Mouse (Mus musculus) heart, embryonic 16.5 days (tissue): ENCODE data around the gene Gm20388. TPM values are rescaled to one million over a fixed set of nuclear protein-coding genes. Genes with fewer than 3 reads are reported as not detected.

Experiments
- ATAC-seq: fragments of 200-750 bp; cut with Nextera tagmentation; replicated peaks from 2 replicates; pipeline ENCODE4 v1.8.0; 2017; ENCODE audit warnings: moderate number of reproducible peaks; ENCODE audit not compliant: insufficient read depth, low FRiP score; ENCODE audit errors: extremely low read depth
- H3K27ac ChIP-seq: fragments of 300-500 bp; sonication (generic); 2 replicates; pipeline ENCODE4 v1.5.1; 2014; ENCODE audit warnings: mild to moderate bottlenecking, low read length, control low read depth, moderate library complexity
- H3K27me3 ChIP-seq: fragments of 300-500 bp; sonication (generic); 2 replicates; pipeline ENCODE4 v1.6.1; 2014; ENCODE audit warnings: low read length, mixed read lengths; ENCODE audit not compliant: control insufficient read depth, insufficient read depth
- H3K36me3 ChIP-seq: fragments of 300-500 bp; sonication (generic); 2 replicates; pipeline ENCODE4 v1.6.1; 2014; ENCODE audit not compliant: control insufficient read depth, insufficient read depth
- H3K4me1 ChIP-seq: fragments of 300-500 bp; sonication (generic); 2 replicates; pipeline ENCODE4 v1.6.1; 2014; ENCODE audit warnings: low read length, mixed read lengths; ENCODE audit not compliant: control insufficient read depth, insufficient read depth
- H3K4me2 ChIP-seq: fragments of 300-500 bp; sonication (generic); 2 replicates; pipeline ENCODE4 v1.6.1; 2014; ENCODE audit warnings: low read depth, mild to moderate bottlenecking, control low read depth, low read length
- H3K4me3 ChIP-seq: fragments of 300-500 bp; sonication (generic); 2 replicates; pipeline ENCODE4 v1.5.1; 2014; ENCODE audit warnings: mild to moderate bottlenecking, control low read depth, low read length
- H3K9ac ChIP-seq: fragments of 300-500 bp; sonication (generic); 2 replicates; pipeline ENCODE4 v1.6.1; 2014; ENCODE audit warnings: low read length, control low read depth
- H3K9me3 ChIP-seq: fragments of 300-500 bp; sonication (generic); replicated peaks from 2 replicates; pipeline ENCODE4 v1.6.1; 2016; ENCODE audit warnings: low read length; ENCODE audit not compliant: control insufficient read depth
- WGBS: fragments of 180-500 bp; shearing (Covaris S2); extraction: QIAGEN DNeasy Blood & Tissue Kit; methylation state at CpG from one replicate; pipeline ENCODE4 v1.1.7; 2014; 5-methylcytosine and 5-hydroxymethylcytosine counted together
- polyA plus RNA-seq: library from polyadenylated mRNA; unstranded; fragments of >200 nt; fragmentation: Nextera tagmentation; extraction: Ambion mirVana; gene quantifications from 2 replicates; pipeline ENCODE4 v1.2.1, GENCODE M21; 2015

Gene Gm20388
- polyA plus RNA-seq, 1 experiment from 2014 or later, result 4.5 TPM

DNA sequence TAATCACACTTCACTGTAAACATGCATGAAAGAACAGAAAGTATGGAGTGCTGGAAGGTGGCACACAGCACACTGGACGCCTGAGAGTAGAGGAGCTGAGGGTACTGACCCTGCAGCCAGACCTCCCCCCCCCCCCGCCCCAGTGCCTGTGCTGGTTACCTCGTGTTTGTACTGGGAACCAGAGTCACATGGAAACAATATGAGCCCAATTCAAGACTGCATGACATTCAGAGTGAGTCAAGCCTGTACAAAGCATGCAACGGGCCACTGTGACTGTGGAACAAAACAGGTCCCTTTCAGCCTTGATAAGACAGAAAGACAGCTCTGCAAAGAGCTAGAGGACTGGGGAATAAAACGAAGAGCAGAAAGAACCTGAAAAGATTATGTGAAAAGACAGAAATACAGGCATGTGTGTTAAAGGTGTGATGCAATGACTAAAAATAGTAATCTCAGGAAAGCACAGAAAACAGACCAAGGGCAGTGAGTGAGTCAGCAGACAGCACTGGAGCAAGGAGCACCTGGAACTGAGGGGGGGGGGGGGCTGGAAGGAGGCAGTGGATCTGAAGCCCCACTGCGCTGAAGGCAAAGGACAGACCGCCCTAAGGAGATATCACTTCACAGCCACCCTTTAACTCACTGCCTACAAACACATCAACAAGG, 3012.9 kb downstream of the Gm20388 start:
- Histone ChIP-seq H3K4me1 (peaks cover 80% of the 10 kb centered on the region), H3K9ac (peak overlapping the region; percentile 48; the same call in 1 of the 2 replicates)

DNA sequence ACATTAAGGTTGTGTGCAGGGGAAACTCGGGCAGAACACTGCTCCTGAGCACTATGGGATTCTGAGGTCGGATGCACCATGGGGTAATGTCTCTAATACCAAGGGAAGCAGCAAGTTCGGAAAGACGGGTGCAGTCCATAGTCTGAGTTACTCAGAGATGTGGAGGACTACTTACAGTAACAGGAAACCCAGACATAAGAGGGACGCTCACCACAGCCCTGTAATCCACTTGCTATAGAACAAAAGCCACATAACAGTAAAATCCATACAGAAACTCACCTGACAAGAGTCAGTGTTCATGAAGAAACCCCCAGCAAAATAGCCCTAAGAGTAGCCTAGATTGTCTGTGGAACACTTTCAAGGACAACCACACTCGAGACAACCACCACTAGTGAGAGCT, 3013.4 kb downstream of the Gm20388 start:
- Histone ChIP-seq H3K9ac (peak overlapping the region; percentile 48; the same call in 1 of the 2 replicates), H3K9me3 (no peaks in the 10 kb centered on the region), H3K36me3 (no peaks in the 10 kb centered on the region), H3K27me3 (no peaks in the 10 kb centered on the region), H3K4me3 (no peak overlapping the region), H3K4me2 (peak overlapping the region; percentile 25), H3K27ac (peak overlapping the region; percentile 70), H3K4me1 (peaks cover 79% of the 10 kb centered on the region)
- whole genome bisulfite sequencing, result 40% methylated on average over 6 of the region's 6 CpGs
- ATAC-seq, result no peak

More for the DNA sequence above, 3012.9 kb downstream of the Gm20388 start:
- H3K9me3 ChIP-seq, result no peaks in the 10 kb centered on the region
- H3K27ac ChIP-seq, result peak overlapping the region; percentile 70
- ATAC-seq, result peak; percentile 43; the same call in 1 of the 2 replicates
- no peak overlapping the region for H3K4me3 ChIP-seq
- no peaks in the 10 kb centered on the region for H3K36me3 ChIP-seq
- H3K27me3 ChIP-seq, result no peaks in the 10 kb centered on the region
- peak overlapping the region; percentile 25 for H3K4me2 ChIP-seq
- WGBS, result 30% methylated on average over 7 of the region's 7 CpGs

DNA sequence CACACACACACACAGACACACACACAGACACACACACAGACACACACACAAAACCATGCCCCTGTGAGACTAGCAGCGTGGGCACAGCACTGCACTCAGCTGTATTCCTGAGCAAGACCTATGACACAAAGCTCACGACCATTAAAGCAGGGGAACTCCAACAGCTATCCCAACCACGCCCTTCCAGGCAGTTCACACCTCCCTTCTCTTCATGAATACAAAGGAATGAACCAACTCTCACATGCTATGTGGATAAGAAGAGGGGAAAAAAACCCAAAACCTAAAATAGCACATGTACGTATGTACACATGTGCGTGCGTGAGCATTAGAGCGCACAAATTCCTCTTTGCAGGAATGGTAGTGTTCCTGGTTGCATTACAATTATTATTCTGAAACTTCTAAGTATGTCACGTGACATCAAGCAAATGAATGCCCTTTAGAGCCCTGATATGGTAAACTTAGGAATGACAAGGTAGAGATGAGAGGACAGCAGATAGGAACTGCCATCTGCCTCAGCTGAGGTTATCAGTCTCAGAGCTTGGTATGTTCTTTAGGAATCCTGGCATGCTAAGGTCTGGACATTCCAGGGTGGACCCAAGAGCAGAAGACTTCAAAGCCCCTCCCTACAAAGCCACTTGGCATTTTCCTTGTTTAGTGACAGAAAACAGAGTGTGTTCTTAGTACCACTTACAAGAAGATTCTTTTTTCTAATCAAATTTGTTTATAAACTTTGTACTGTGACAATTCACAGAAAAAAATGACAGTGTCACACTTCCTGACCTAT, 3015.5 kb downstream of the Gm20388 start:
- H3K9me3 ChIP-seq, result no peaks in the 10 kb centered on the region
- WGBS, result 73% methylated on average over 8 of the region's 8 CpGs
- H3K27ac ChIP-seq, result no peak overlapping the region
- peaks cover 73% of the 10 kb centered on the region for H3K4me1 ChIP-seq
- H3K27me3 ChIP-seq, result no peaks in the 10 kb centered on the region
- H3K9ac ChIP-seq, result no peak overlapping the region
- H3K4me3 ChIP-seq, result no peak overlapping the region
- H3K36me3 ChIP-seq, result no peaks in the 10 kb centered on the region
- no peak overlapping the region for H3K4me2 ChIP-seq
- no peak for ATAC-seq

DNA sequence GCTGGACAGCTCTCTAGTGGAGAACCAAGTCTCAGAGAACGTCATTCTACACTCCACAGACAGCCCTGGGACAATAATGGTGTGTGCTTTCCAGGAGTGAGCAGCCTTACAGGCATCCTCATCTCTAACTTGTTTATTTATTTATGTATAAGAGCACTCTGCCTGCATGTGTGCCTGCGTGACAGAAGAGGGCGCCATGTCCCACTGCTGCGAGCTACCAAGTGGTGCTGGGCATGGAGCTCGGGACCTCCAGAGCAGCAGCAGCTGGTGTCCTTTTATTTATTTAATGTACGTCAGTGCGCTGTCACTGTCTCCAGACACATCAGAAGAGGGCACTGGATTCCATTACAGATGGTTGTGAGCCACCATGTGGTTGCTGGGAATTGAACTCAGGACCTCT, 3016.1 kb downstream of the Gm20388 start:
- no peak for ATAC-seq
- Histone ChIP-seq H3K4me2 (no peak overlapping the region), H3K4me1 (peaks cover 72% of the 10 kb centered on the region), H3K9ac (no peak overlapping the region), H3K9me3 (no peaks in the 10 kb centered on the region), H3K36me3 (no peaks in the 10 kb centered on the region), H3K4me3 (no peak overlapping the region), H3K27ac (no peak overlapping the region), H3K27me3 (no peaks in the 10 kb centered on the region)
- 82% methylated on average over 7 of the region's 7 CpGs for WGBS

DNA sequence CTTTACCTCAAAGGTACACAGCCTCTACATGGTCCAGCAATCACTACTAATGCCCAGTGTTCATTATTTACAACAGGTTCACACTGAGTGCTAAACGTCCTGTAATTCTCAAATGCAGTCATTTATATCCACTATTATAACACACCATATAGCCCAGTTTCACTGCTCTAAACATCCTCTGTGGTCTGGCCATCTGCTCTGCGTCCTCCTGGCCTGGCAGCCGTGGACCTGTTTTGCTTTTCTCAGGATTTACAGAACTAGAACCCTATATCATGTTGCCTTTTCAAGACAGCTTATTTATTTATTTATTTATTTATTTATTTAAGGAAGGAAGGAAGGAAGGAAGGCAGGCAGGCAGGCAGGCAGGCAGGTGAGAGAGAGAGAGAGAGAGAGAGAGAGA, 3017.2 kb downstream of the Gm20388 start:
- no peaks in the 10 kb centered on the region for H3K36me3 ChIP-seq
- no peak overlapping the region for H3K9ac ChIP-seq
- ATAC-seq, result no peak
- no peak overlapping the region for H3K4me2 ChIP-seq
- no peaks in the 10 kb centered on the region for H3K27me3 ChIP-seq
- H3K27ac ChIP-seq, result no peak overlapping the region
- peaks cover 76% of the 10 kb centered on the region for H3K4me1 ChIP-seq
- WGBS, result 84% methylated on average over 3 of the region's 3 CpGs
- no peak overlapping the region for H3K4me3 ChIP-seq
- no peaks in the 10 kb centered on the region for H3K9me3 ChIP-seq

DNA sequence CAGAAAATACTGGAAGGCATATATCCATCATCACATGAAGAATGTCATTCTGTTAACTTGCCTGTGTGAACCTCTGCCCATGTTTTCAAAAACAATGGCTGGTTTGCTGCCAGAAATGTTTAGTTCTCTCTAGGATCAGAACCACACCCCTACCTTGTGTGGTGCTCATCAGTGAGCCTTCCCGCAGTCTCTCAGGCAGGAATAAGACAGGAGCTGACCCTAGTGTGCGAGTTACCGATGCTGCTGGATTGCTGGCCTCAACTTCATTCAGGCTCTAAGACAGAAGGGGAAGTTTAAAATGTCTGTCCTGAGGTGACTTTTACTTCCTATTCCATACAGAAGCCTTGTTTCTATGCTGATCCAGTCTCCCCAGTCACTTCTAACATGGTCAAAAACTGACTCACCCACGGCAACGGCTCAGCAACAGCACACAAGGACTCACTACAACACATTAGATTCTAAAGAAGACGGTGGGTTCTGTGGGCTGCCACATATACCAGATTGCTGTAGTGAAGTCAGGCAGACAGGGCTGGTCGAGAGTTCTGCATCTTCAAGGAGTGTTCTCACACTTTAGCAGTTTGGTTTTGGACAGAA, 3018.1 kb downstream of the Gm20388 start:
- no peak for ATAC-seq
- WGBS, result 74% methylated on average over 7 of the region's 7 CpGs
- H3K4me3 ChIP-seq, result no peak overlapping the region
- no peak overlapping the region; the same call in 1 of the 2 replicates for H3K27ac ChIP-seq
- H3K9ac ChIP-seq, result no peak overlapping the region
- H3K27me3 ChIP-seq, result no peaks in the 10 kb centered on the region
- H3K9me3 ChIP-seq, result no peaks in the 10 kb centered on the region
- H3K4me1 ChIP-seq, result peaks cover 73% of the 10 kb centered on the region
- H3K36me3 ChIP-seq, result no peaks in the 10 kb centered on the region
- H3K4me2 ChIP-seq, result no peak overlapping the region

DNA sequence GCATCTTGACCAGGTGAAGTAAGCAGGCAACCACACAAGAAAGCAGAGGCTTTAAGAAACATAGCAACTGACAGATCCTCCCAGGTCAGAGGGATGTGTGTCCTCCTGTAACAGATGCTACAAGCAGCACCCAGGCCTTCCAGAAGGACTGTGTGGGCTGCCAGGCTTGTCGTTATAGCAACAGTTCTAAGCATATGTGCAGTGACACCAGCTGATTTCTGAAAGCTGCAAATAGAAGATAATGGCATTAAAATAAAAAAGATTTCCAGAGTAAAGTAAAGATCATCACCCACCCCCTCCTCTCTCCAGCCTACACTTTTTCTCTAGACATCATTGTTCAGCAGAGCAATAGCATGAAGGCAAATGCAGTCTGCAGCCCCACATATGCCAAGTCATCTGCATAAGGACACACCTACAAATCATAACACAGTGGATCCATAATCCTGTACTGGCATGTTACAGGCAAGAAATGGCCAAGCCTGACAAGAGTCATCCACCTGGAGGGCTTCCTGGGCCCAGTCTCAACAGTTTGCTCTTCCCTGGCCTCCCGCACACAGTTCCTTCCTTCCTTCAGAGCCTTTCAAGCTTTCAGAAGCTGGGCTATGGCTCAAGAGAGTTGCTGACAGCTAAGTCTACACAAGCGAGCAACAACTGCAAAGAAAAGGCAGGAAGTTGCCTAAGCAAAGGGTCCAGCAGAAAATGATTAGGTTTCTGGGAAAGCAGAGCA, 3021.4 kb downstream of the Gm20388 start:
- Histone ChIP-seq H3K4me3 (no peak overlapping the region), H3K27ac (peak overlapping the region; percentile 41), H3K36me3 (no peaks in the 10 kb centered on the region), H3K9me3 (no peaks in the 10 kb centered on the region), H3K9ac (no peak overlapping the region), H3K27me3 (no peaks in the 10 kb centered on the region), H3K4me1 (peaks cover 50% of the 10 kb centered on the region), H3K4me2 (no peak overlapping the region)
- no peak for ATAC-seq
- 43% methylated on average over 3 of the region's 3 CpGs for WGBS

DNA sequence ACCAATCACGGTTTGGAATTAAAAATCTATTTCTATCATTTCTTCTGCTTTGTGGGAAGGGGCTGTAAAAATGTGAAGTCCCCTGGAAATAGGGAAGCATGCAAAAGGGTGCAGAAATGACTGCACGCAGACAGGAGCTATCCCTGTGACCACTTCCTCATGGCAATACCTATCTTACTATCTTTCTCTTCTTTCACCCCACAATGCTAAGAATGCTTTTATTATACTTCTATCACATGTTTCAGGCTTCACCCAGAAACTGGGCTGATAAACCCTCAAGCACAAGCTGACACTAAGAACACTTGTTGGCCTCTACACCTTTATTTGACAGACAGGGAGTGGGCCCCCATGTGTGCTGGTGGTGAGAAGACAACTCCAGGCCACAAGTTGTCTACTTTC, 3021.9 kb downstream of the Gm20388 start:
- Histone ChIP-seq H3K4me1 (peaks cover 50% of the 10 kb centered on the region), H3K4me3 (no peak overlapping the region), H3K9me3 (no peaks in the 10 kb centered on the region), H3K27me3 (no peaks in the 10 kb centered on the region), H3K4me2 (no peak overlapping the region), H3K9ac (no peak overlapping the region), H3K27ac (peak overlapping the region; percentile 41), H3K36me3 (no peaks in the 10 kb centered on the region)
- no peak for ATAC-seq
- 52% methylated on average over 2 of the region's 2 CpGs for WGBS
